Mouse (Mus musculus) embryonic facial prominence, embryonic 15.5 days (tissue): ENCODE measurements around the gene Tctn1. TPM values are rescaled to one million over a fixed set of nuclear protein-coding genes. Genes with fewer than 3 reads are reported as not detected.

Experiments
- ATAC-seq: fragments of 200-750 bp; cut with Nextera tagmentation; 2 replicates; pipeline ENCODE4 v1.8.0; 2017; ENCODE audit warnings: low read depth, moderate TSS enrichment; ENCODE audit not compliant: insufficient number of reproducible peaks, low FRiP score, low TSS enrichment
- H3K27ac ChIP-seq: fragments of 300-500 bp; sonication (generic); replicated peaks from 2 replicates; pipeline ENCODE4 v1.5.1; 2015; ENCODE audit warnings: mild to moderate bottlenecking, inconsistent platforms
- H3K27me3 ChIP-seq: fragments of 300-500 bp; sonication (generic); 2 replicates; pipeline ENCODE4 v1.6.1; 2015; ENCODE audit warnings: inconsistent platforms
- H3K36me3 ChIP-seq: fragments of 300-500 bp; sonication (generic); 2 replicates; pipeline ENCODE4 v1.6.1; 2015; ENCODE audit warnings: mild to moderate bottlenecking, inconsistent platforms
- H3K4me1 ChIP-seq: fragments of 300-500 bp; sonication (generic); 2 replicates; pipeline ENCODE4 v1.6.1; 2015; ENCODE audit warnings: inconsistent platforms
- H3K4me2 ChIP-seq: fragments of 300-500 bp; sonication (generic); replicated peaks from 2 replicates; pipeline ENCODE4 v1.6.1; 2015; ENCODE audit warnings: mild to moderate bottlenecking, inconsistent platforms
- H3K4me3 ChIP-seq: fragments of 300-500 bp; sonication (generic); replicated peaks from 2 replicates; pipeline ENCODE4 v1.5.1; 2015; ENCODE audit warnings: mild to moderate bottlenecking, inconsistent platforms
- H3K9ac ChIP-seq: fragments of 300-500 bp; sonication (generic); 2 replicates; pipeline ENCODE4 v1.6.1; 2015; ENCODE audit warnings: inconsistent platforms
- H3K9me3 ChIP-seq: fragments of 300-500 bp; sonication (generic); replicated peaks from 2 replicates; pipeline ENCODE4 v1.6.1; 2016; ENCODE audit warnings: inconsistent platforms
- WGBS: fragments of 180-500 bp; shearing (Covaris S2); methylation state at CpG from one replicate; pipeline ENCODE4 v1.1.7; 2015; 5-methylcytosine and 5-hydroxymethylcytosine counted together
- polyA plus RNA-seq: library from polyadenylated mRNA; unstranded; fragments of >200 nt; fragmentation: Nextera tagmentation; extraction: Ambion mirVana; gene quantifications from 2 replicates; pipeline ENCODE4 v1.2.1, GENCODE M21; 2015

Gene Tctn1
- 6.9 and 7.5 TPM in 2 replicates for polyA plus RNA-seq

DNA sequence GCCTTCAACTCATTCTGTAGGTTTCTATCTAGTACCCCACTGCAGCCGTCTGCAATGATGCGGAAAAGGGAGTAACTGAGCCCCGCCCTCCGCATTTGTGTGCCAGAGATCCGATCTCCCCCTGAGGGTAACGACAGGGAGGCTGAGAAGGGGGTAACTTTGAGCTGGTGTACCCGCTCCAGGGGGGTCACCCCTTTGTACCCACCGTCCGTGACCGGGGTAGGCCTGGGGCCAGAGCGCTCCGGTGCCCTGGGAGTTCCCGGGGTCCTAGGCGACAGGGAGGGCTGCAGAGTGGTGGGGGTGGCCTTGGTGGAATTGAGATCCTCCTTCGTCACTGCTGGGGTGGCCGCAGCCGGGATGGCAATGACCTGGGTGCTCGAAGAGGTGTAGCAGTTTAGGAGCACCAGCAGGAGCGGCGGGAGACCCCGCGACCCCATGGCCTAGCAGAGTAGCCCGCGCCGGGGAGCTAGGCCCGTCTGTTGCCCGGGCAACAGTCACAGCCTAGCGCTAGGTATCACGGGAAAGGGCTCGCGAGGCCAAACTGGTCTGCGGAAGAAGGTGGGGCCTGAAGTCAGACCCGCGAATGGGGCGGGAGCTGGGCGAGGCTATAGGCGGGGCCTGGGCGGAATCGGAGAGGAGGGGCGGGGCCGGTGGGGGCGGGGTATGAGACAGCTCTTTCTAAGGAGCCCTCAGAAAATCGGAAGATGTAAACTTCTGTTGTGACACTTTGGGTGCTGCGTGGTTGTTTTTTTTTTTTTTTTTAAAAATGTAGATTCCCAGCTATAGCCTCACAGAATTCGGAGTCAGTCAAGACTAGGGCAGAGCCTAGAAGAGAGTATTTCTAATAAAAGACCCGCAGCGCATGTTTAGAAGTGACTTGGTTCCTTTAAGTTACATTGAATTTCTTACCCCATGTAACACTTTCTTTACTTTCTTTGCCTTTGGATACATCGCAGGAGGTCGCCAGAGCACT is at the start of gene Tctn1:
TSS of gene Tctn1 (minus strand) at position 528 of the 973 bp plus-strand sequence.
- Histone ChIP-seq H3K27ac (peak within 1 kb of the TSS; percentile 24), H3K4me2 (peak within 1 kb of the TSS; percentile 76), H3K4me1 (peaks cover 11% of the 10 kb centered on the region), H3K9me3 (no peaks in the 10 kb centered on the region), H3K9ac (peak within 1 kb of the TSS; percentile 71), H3K36me3 (peaks cover 10% of the 10 kb centered on the region), H3K4me3 (peak within 1 kb of the TSS; percentile 88), H3K27me3 (no peaks in the 10 kb centered on the region)
- peak; percentile 98 for ATAC-seq
- WGBS = 2% methylated on average over 49 of the region's 49 CpGs

DNA sequence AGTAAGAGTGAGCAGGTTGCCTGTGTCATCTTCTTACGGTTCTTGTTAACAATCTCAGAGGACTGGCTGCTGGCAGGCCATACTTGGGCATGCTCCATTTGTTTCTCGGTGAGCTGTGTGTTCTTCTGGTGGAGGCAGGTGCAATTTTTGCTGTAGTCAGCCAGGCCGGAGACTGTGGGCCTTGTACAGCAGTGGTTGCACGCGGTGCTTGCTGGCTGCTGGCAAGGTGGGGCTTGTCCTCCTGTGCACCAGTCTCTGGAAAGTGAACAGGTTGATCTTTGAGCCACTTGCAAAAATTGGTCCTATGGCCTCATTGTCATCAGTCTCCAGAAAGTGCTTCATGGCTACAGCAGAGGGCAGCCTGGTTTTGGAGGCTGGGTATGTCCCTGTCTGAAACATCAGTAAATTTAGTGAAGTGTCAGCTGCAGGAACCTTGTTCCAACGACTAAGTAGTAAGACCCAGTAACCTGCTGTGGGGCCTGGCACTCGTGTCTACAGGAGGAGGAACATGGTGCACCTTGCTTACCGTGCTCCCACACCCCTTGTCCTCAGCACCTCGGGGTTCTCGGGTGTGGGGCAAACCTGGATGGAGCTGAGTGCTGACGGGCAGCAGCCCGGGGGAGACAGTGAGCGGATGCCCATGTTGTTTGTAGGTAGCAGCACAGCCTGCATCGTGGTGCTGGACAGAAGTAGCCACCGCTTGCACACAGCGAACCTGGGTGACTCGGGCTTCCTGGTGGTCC is 48.9 kb upstream of the Tctn1 start:
- 90% methylated on average over 17 of the region's 17 CpGs for WGBS
- Histone ChIP-seq H3K27me3 (no peaks in the 10 kb centered on the region), H3K9ac (no peak overlapping the region), H3K4me1 (peaks cover 11% of the 10 kb centered on the region), H3K36me3 (peaks cover 26% of the 10 kb centered on the region), H3K27ac (no peak overlapping the region), H3K4me2 (no peak overlapping the region), H3K9me3 (no peaks in the 10 kb centered on the region), H3K4me3 (no peak overlapping the region)
- no peak for ATAC-seq

DNA sequence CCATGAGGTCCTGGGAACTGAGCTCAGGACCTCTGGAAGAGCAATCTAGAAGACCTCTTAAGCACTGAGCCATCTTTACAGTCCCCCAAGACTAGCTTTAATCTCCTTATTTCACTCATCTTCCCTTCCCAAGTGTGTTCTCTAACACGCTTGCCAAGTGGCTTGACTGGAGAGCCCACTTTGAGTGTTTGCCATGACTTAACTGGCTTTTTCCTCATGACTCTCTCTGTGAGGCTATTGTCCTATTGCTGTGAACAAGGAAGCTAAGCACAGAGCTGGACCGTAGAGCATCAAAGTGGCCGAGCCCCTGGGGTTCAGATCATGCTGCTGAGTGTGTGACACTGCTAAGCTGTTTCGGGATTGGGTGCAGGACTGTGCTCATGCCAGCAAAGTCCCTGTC is 48.1 kb upstream of the Tctn1 start:
- no peak for ATAC-seq
- Histone ChIP-seq H3K9ac (no peak overlapping the region), H3K36me3 (peaks cover 22% of the 10 kb centered on the region), H3K4me2 (no peak overlapping the region), H3K9me3 (no peaks in the 10 kb centered on the region), H3K4me3 (no peak overlapping the region), H3K4me1 (peaks cover 11% of the 10 kb centered on the region), H3K27me3 (no peaks in the 10 kb centered on the region), H3K27ac (no peak overlapping the region)
- WGBS = 87% methylated on average over 4 of the region's 4 CpGs

DNA sequence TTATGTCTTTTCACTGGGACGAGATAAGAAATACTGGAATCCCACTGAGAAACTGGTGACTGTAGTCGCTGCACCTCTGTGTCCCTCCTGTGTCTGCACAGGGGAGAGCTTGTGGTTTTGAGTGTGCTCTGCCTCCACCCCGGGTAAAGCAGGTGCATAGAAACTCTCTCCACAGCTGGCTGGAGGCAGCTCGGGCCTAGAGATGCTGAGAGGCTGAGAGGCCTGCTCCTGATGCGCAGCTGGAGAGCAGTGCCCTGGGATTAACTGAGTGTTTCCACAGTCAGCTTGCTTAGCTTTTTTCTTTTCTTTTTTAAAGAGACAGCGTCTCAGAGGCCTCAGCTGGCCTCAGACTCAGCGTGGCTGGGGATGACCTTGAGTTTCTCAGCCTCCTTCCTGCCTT is 47.4 kb upstream of the Tctn1 start:
- ATAC-seq = no peak
- peaks cover 16% of the 10 kb centered on the region for H3K36me3 ChIP-seq
- H3K4me1 ChIP-seq = peaks cover 11% of the 10 kb centered on the region
- no peaks in the 10 kb centered on the region for H3K9me3 ChIP-seq
- H3K4me2 ChIP-seq = no peak overlapping the region
- no peak overlapping the region for H3K27ac ChIP-seq
- H3K9ac ChIP-seq = no peak overlapping the region
- 66% methylated on average over 7 of the region's 7 CpGs for WGBS
- no peak overlapping the region for H3K4me3 ChIP-seq
- no peaks in the 10 kb centered on the region for H3K27me3 ChIP-seq

DNA sequence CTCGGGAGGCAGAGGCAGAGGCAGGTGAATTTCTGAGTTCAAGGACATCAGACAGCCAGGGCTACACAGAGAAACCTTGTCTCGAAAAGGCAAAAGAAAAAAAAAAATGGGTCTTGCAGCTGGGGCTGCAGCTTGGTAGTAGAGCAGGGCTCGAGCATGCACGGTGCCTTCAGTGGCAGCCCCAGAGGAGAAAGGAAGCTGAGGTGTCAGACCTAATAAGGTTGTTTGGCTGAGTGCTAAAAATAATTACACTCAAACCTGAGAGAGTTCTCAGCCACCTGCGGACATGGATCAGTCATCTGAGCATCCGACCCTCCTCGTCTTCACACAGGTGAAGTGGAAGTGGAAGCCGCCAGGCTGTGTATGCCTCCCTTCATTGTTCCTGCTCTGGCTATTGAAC is 46.4 kb upstream of the Tctn1 start:
- WGBS = 87% methylated on average over 8 of the region's 8 CpGs
- Histone ChIP-seq H3K4me2 (no peak overlapping the region), H3K27me3 (no peaks in the 10 kb centered on the region), H3K36me3 (peaks cover 15% of the 10 kb centered on the region; the same call in 1 of the 2 replicates), H3K9me3 (no peaks in the 10 kb centered on the region), H3K9ac (no peak overlapping the region), H3K4me1 (peaks cover 12% of the 10 kb centered on the region), H3K4me3 (no peak overlapping the region), H3K27ac (no peak overlapping the region)
- no peak for ATAC-seq

DNA sequence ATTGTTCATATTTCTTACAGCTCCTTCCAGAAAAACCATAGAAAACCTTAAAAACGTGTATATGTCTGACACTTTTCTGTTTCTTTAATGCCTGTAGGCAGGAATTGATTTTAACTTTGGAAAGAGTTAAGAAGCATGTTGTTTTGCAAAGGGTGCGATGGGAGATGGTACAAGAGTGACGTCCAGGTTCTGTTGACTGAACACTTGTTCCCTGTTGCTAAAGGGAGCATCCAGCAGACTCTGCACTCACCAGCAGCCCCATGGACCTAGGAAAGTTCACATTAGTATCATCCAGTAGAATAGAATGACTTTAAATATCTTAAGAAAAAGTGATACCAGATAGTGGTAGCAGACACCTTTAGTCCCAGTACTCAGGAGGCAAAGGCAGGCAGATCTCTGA is 42.3 kb upstream of the Tctn1 start:
- H3K4me2 ChIP-seq = no peak overlapping the region
- H3K9ac ChIP-seq = no peak overlapping the region
- WGBS = 88% methylated on average over 3 of the region's 3 CpGs
- H3K4me3 ChIP-seq = no peak overlapping the region
- H3K4me1 ChIP-seq = peaks cover 36% of the 10 kb centered on the region
- H3K36me3 ChIP-seq = peaks cover 15% of the 10 kb centered on the region; the same call in 1 of the 2 replicates
- no peak overlapping the region for H3K27ac ChIP-seq
- H3K9me3 ChIP-seq = no peaks in the 10 kb centered on the region
- no peaks in the 10 kb centered on the region for H3K27me3 ChIP-seq
- no peak for ATAC-seq

DNA sequence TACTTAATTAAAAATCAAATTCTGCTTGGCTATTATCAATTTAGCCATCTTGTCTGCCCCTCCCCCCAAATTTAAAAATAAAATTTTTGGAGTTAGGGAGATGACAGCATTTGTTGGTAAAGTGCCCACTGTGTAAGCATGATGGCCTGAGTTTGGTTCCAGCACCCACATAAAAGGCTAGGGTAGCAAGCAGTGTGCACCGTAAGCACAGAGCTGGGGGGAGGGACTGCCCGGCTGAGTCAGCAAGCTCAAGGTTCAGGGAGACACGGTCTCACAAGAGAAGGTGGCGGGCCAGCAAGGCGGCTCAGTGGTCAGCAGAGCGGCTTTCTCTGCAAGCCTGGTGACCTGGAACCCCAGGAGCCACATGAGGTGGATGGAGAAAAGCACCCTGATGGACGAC is 41.2 kb upstream of the Tctn1 start:
- Histone ChIP-seq H3K9me3 (no peaks in the 10 kb centered on the region), H3K27ac (no peak overlapping the region), H3K9ac (no peak overlapping the region), H3K27me3 (no peaks in the 10 kb centered on the region), H3K4me1 (peaks cover 36% of the 10 kb centered on the region), H3K4me3 (no peak overlapping the region), H3K4me2 (no peak overlapping the region), H3K36me3 (peaks cover 10% of the 10 kb centered on the region; the same call in 1 of the 2 replicates)
- ATAC-seq = no peak
- WGBS = 89% methylated on average over 7 of the region's 7 CpGs

DNA sequence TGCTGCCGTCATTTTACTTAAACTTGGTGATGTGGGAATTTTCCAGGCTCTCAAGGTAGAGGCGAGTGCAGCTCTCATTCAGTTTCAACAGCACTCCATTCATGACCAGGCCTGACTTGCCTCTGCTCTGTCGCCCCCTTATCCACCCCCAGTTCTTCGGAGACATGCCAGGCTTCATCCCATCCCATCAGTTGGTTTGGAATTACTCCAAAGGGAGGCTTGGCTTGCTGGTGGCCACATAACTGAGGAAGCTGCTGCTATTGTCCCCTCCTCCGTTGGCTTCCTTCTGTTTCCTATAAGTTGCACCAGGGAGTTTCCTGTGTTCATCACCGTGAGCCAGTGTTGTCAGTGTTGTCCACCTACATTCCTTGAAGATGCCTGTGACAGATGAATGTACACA is 40.3 kb upstream of the Tctn1 start:
- 64% methylated on average over 6 of the region's 6 CpGs for WGBS
- no peaks in the 10 kb centered on the region for H3K27me3 ChIP-seq
- H3K9me3 ChIP-seq = no peaks in the 10 kb centered on the region
- H3K27ac ChIP-seq = peak overlapping the region; percentile 61
- ATAC-seq = no peak
- no peak overlapping the region for H3K9ac ChIP-seq
- peaks cover 36% of the 10 kb centered on the region for H3K4me1 ChIP-seq
- peaks cover 8% of the 10 kb centered on the region; the same call in 1 of the 2 replicates for H3K36me3 ChIP-seq
- no peak overlapping the region for H3K4me2 ChIP-seq
- no peak overlapping the region for H3K4me3 ChIP-seq

DNA sequence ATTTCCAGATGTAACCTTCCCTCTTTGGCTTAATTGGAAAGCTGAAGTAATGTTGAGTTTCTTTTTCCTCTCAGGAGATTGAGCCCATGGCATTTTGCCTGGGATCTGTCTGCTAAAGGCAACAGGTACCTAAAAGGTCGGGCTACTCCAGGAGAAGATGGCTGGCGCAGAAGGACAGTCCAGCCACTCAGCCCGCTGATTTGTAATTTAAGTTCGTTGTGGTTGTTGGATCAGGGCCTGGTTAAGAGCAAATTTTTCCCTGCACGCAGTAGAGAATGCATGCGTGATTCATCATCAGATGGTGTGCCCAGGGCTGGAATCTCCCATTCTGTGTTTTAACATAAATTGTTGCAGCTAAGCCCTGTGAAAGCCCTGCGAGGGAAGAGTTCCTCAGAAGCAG is 39.7 kb upstream of the Tctn1 start:
- WGBS = 53% methylated on average over 7 of the region's 7 CpGs

DNA sequence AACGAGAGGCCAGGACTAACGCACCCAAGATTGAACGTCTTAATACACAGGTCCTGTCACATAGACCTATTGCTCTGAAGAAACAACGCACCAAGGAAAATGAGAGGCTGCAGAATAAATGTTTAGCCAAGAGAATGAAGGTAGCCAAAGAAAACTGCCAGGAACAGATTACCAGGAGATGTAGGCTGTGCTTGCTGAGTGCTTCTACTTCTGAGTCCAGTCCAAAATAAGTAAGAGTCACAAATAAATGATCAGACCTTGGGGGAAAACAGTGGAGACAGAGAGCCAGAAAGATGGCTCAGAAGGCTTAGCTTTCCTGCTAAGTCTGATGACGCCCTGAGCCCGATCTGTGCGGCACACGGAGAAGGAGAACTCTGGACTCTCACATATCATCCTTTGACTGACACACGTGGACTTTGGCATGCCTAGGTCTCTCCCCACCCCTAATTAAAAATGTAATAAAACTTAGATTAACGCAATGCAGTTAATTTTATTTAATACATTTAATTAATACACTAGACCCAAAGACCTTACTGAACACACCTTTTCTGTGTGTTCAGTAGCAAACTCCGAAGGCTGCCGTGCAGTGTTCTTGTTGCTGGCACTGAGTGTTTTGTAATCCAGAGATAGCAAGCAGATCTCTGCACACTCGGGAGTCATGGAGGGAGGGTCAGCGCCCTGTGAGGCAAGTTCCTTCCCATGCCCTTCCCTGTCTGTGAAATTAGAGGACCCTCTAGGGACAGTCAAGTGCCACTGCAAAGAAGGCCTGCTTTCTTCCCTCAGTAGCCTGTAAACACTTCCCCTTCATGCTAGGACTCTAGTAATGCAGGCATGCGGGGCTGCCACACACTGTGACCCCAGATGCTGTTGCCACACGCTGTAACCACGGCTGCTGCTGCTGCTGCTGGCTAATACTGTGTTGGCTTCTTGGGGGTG is 38.8 kb upstream of the Tctn1 start:
- Histone ChIP-seq H3K27me3 (no peaks in the 10 kb centered on the region), H3K9ac (no peak overlapping the region), H3K27ac (peak overlapping the region; percentile 61; the same call in 1 of the 2 replicates), H3K9me3 (no peaks in the 10 kb centered on the region), H3K36me3 (0 out of 2 replicates have a peak, but pooled peaks cover under 1% of the 10 kb centered on the region), H3K4me3 (no peak overlapping the region), H3K4me1 (peaks cover 36% of the 10 kb centered on the region), H3K4me2 (no peak overlapping the region)
- WGBS = 52% methylated on average over 17 of the region's 17 CpGs
- ATAC-seq = no peak

More for the DNA sequence above, 39.7 kb upstream of the Tctn1 start:
- no peak overlapping the region for H3K9ac ChIP-seq
- H3K27me3 ChIP-seq = no peaks in the 10 kb centered on the region
- H3K27ac ChIP-seq = peak overlapping the region; percentile 61
- no peak for ATAC-seq
- H3K4me3 ChIP-seq = no peak overlapping the region
- H3K4me2 ChIP-seq = no peak overlapping the region
- peaks cover 8% of the 10 kb centered on the region; the same call in 1 of the 2 replicates for H3K36me3 ChIP-seq
- H3K9me3 ChIP-seq = no peaks in the 10 kb centered on the region
- H3K4me1 ChIP-seq = peaks cover 36% of the 10 kb centered on the region
